Mouse (Mus musculus) bone marrow macrophage, adult 2 months (primary cell): ENCODE results near the gene Rasa2.

Experiments used
- CTCF ChIP-seq: IDR thresholded peaks from 2 replicates; pipeline ENCODE4 v1.5.1; 2012; ENCODE audit warnings: low read depth, mild to moderate bottlenecking, low read length, moderate library complexity
- POLR2A ChIP-seq: IDR thresholded peaks from 2 replicates; pipeline ENCODE4 v1.6.1; 2012; ENCODE audit warnings: mild to moderate bottlenecking, low read depth, low read length, borderline replicate concordance

DNA sequence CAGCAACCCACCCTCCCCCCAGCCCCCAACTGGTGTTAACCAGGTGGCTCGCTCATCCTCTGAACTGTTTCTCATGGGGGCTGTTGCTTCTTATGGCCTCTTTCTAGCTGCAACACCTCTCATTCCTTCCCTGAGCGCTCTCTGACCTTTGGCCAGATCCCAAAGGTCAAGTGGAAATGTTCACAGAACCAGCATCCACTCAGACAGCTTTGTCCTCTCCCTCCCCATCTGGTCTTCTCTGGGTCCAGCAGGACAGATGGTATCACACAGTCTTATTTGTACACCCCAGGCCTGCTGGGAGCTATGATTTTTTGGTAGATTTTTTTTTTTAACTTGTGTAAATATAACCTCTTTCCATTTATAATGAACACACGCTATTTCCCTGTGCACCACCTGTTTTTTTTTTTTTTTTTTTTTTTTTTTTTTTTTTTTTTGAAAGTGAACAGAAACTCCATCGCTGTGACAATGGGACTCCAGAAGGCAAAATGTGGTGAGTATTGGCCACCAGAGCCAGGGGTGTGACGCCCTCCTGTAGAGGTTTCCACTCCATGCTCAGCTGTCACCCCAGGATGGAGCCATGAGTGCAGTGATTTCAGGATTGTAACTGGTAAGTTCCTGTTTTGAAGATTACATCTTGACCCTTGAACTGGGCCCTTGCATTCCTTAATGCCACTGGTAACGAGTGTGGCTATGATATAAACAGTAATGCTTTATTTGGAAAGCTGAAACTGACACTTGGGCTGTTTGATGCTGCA lies 128.4 kb downstream of the Rasa2 start:
- TF ChIP-seq CTCF (no peak), POLR2A (no peak)
